ENCODE assay signal across 9 mouse cellular contexts in the genomic region with DNA sequence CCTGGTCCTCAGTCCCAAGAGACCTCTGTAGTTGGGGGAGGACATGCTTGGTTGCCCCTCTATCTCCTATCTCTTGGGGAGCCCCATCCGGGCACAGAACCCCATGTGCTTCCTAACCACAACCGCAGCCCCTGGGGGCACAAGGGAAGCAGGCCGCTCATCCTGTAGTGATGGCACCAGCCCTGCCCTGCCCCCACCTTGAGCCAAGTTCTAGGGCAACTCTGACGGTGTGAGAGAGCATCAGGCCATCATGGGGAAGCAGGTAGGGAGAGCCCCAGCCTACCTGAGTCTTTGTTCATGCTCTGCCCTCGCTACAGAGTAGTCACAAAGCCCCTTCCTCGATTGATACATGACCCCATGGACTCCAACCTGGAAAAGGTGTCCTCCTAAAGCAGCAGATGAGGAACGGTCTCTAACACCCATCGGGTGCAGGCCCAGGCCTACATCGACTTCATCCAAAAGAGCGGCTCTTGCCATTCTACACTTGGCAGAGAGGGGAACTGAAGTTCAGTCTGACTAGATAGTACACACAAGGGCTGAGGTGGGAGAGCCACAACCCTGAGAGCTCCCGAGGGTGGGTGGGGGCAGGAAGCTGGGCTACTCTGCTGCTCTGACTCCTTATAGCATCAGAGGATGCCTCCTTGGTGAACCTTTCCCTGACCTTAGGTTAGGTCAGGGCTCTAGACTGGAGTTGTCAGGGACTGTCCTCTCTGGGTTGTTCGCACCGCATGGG. TPM values are rescaled to one million over a fixed set of nuclear protein-coding genes. Genes with fewer than 3 reads are reported as not detected.
DNase-seq lines count a peak whose midpoint lies in the region; ATAC-seq lines count a peak whose summit lies in the region.
"Had no signal": no experiment of that assay in that cellular context is flagged by ENCODE, and none has a peak within 500 bp of the region (broad histone marks: within the 10 kb centered on the region; RNA-seq: fewer than 3 reads in every experiment).

No protein-coding gene starts in this region.

- peak overlapping the region; percentile 66; the same call in 1 of the 2 replicates for H3K9ac ChIP-seq in heart, embryonic 11.5 days (ENCODE audit: low read depth, low read length)
- H3K9ac ChIP-seq in hindbrain, embryonic 15.5 days, result no peak overlapping the region
- H3K9ac ChIP-seq in neural tube, embryonic 12.5 days, result no peak overlapping the region

- no peak overlapping the region for H3K4me2 ChIP-seq in heart, embryonic 11.5 days
- no peak overlapping the region; the same call in 1 of the 2 replicates for H3K4me2 ChIP-seq in hindbrain, embryonic 15.5 days
- peak overlapping the region; percentile 73 for H3K4me2 ChIP-seq in neural tube, embryonic 12.5 days (replicated peaks)

- peaks cover 23% of the 10 kb centered on the region for H3K4me1 ChIP-seq in heart, embryonic 11.5 days (ENCODE audit: control insufficient read depth, insufficient read depth, low read length)
- H3K4me1 ChIP-seq in hindbrain, embryonic 15.5 days (replicated peaks), result peaks cover 14% of the 10 kb centered on the region; the same call in 1 of the 2 replicates
- H3K4me1 ChIP-seq in neural tube, embryonic 12.5 days, result peaks cover 12% of the 10 kb centered on the region

- H3K4me3 ChIP-seq in heart, embryonic 11.5 days (ENCODE audit: low read depth, low read length), result no peak overlapping the region
- H3K4me3 ChIP-seq in hindbrain, embryonic 15.5 days, result no peak overlapping the region
- no peak overlapping the region for H3K4me3 ChIP-seq in neural tube, embryonic 12.5 days

- no peak for DNase-seq in heart, adult 9 months (ENCODE audit: low spot score in 2 of 2)
- DNase-seq in A20 (ENCODE audit: low read depth, low spot score), result peak; percentile 92
- DNase-seq in right cerebral cortex, postnatal 36 days (ENCODE audit: low spot score in 2 of 2), result no peak
- no peak for DNase-seq in testis, postnatal 14 days (ENCODE audit: low spot score)
- DNase-seq in cerebellum, postnatal 10 days, result no peak
- DNase-seq: cerebellum, adult 9-10 months had no signal

- H3K9me3 ChIP-seq in heart, embryonic 11.5 days (replicated peaks; ENCODE audit: control insufficient read depth, low read length), result no peaks in the 10 kb centered on the region
- no peaks in the 10 kb centered on the region for H3K9me3 ChIP-seq in hindbrain, embryonic 15.5 days
- H3K9me3 ChIP-seq in neural tube, embryonic 12.5 days, result no peaks in the 10 kb centered on the region

- H3K27me3 ChIP-seq in heart, embryonic 11.5 days (ENCODE audit: control insufficient read depth, insufficient read depth, low read length), result peaks cover 4% of the 10 kb centered on the region; the same call in 1 of the 2 replicates
- no peaks in the 10 kb centered on the region for H3K27me3 ChIP-seq in hindbrain, embryonic 15.5 days
- peaks cover 5% of the 10 kb centered on the region; the same call in 1 of the 2 replicates for H3K27me3 ChIP-seq in neural tube, embryonic 12.5 days (replicated peaks)

- WGBS in heart, embryonic 11.5 days (ENCODE audit: insufficient replicate concordance), result 79% methylated on average over 13 of the region's 13 CpGs
- 91% methylated on average over 13 of the region's 13 CpGs for WGBS in hindbrain, embryonic 15.5 days
- WGBS in neural tube, embryonic 12.5 days, result 90% methylated on average over 13 of the region's 13 CpGs

- ATAC-seq in heart, embryonic 11.5 days (replicated peaks; ENCODE audit: insufficient number of reproducible peaks, low FRiP score, low TSS enrichment), result no peak
- peak; percentile 6; the same call in 1 of the 2 replicates for ATAC-seq in hindbrain, embryonic 15.5 days (ENCODE audit: low FRiP score, low read depth)
- no peak for ATAC-seq in neural tube, embryonic 12.5 days (ENCODE audit: low FRiP score, low read depth)

- no peaks in the 10 kb centered on the region for H3K36me3 ChIP-seq in heart, embryonic 11.5 days (ENCODE audit: control insufficient read depth, insufficient read depth, low read length)
- H3K36me3 ChIP-seq in hindbrain, embryonic 15.5 days, result no peaks in the 10 kb centered on the region
- H3K36me3 ChIP-seq in neural tube, embryonic 12.5 days, result no peaks in the 10 kb centered on the region

- no peak overlapping the region for H3K27ac ChIP-seq in heart, embryonic 11.5 days (ENCODE audit: low read depth, low read length)
- no peak overlapping the region for H3K27ac ChIP-seq in hindbrain, embryonic 15.5 days (replicated peaks)
- H3K27ac ChIP-seq in neural tube, embryonic 12.5 days, result no peak overlapping the region

RNA-seq across cellular contexts. Expression of a gene that starts 0.5 kb away (rescaled TPM):
- polyA plus RNA-seq in heart, embryonic 11.5 days (2014; fragmentation: Nextera tagmentation; extraction: Ambion mirVana), result 3.9 and 6.4 TPM in 2 replicates
- 4.6 and 5.6 TPM in 2 replicates for polyA plus RNA-seq in hindbrain, embryonic 15.5 days (2015; fragmentation: Nextera tagmentation; extraction: Ambion mirVana)
- 3.9 and 5.7 TPM in 2 replicates for polyA plus RNA-seq in neural tube, embryonic 12.5 days (2016; fragmentation: Nextera tagmentation; extraction: Ambion mirVana)

RNA-seq across cellular contexts. Expression of a gene that starts 48.3 kb away (rescaled TPM):
- polyA plus RNA-seq in heart, embryonic 11.5 days (2014; fragmentation: Nextera tagmentation; extraction: Ambion mirVana), result 0.10 TPM in 1 of 2 replicates, not detected in the other
- 0.13 and 0.58 TPM in 2 replicates for polyA plus RNA-seq in hindbrain, embryonic 15.5 days (2015; fragmentation: Nextera tagmentation; extraction: Ambion mirVana)
- not detected in 2 replicates for polyA plus RNA-seq in neural tube, embryonic 12.5 days (2016; fragmentation: Nextera tagmentation; extraction: Ambion mirVana)
